Mouse (Mus musculus) kidney, adult 18-20 months (tissue): ENCODE measurements around the gene Syt9.
A peak's percentile ranks its signal among the peaks of the same experiment; 100 is the strongest.

Experiments used
- DNase-seq: peaks from one replicate; pipeline ENCODE4 v3.0.0; 2021

The Syt9 gene

GRCm38 (mm10) chr7:107370232-107371125 lies at the start of gene Syt9:
Gene Syt9 (plus strand): TSS chr7:107370728.
- peak; percentile 57 for DNase-seq

- no peak for DNase-seq
Observed at GRCm38 (mm10) chr7:107339013-107339412, 31.5 kb upstream of the Syt9 start.

GRCm38 (mm10) chr7:107339560-107340057 lies 30.9 kb upstream of the Syt9 start:
- DNase-seq: no peak

- DNase-seq: no peak
Observed at GRCm38 (mm10) chr7:107340221-107340620, 30.3 kb upstream of the Syt9 start.

- DNase-seq: no peak
Observed at GRCm38 (mm10) chr7:107341519-107342190, 28.9 kb upstream of the Syt9 start.

GRCm38 (mm10) chr7:107349201-107349600 lies 21.3 kb upstream of the Syt9 start:
- DNase-seq: no peak

GRCm38 (mm10) chr7:107362153-107362552 lies 8.4 kb upstream of the Syt9 start:
- DNase-seq: no peak

GRCm38 (mm10) chr7:107362634-107363033 lies 7.9 kb upstream of the Syt9 start:
- DNase-seq: no peak

GRCm38 (mm10) chr7:107371126-107371920 lies 795 bp downstream of the Syt9 start:
- no peak for DNase-seq

GRCm38 (mm10) chr7:107380562-107380961 lies 10.0 kb downstream of the Syt9 start:
- no peak for DNase-seq

GRCm38 (mm10) chr7:107389604-107390003 lies 19.1 kb downstream of the Syt9 start:
- no peak for DNase-seq

- no peak for DNase-seq
Observed at GRCm38 (mm10) chr7:107392749-107393148, 22.2 kb downstream of the Syt9 start.

GRCm38 (mm10) chr7:107400061-107400799 lies 29.7 kb downstream of the Syt9 start:
- DNase-seq: no peak

GRCm38 (mm10) chr7:107403261-107403660 lies 32.7 kb downstream of the Syt9 start:
- DNase-seq: no peak

- no peak for DNase-seq
Observed at GRCm38 (mm10) chr7:107414928-107415327, 44.4 kb downstream of the Syt9 start.

GRCm38 (mm10) chr7:107417043-107417850 lies 46.7 kb downstream of the Syt9 start:
- no peak for DNase-seq

- DNase-seq: no peak
Observed at GRCm38 (mm10) chr7:107437381-107437780, 66.9 kb downstream of the Syt9 start.

- no peak for DNase-seq
Observed at GRCm38 (mm10) chr7:107444579-107444978, 74.1 kb downstream of the Syt9 start.

- DNase-seq: no peak
Observed at GRCm38 (mm10) chr7:107454660-107455059, 84.1 kb downstream of the Syt9 start.

- DNase-seq: no peak
Observed at GRCm38 (mm10) chr7:107455118-107455521, 84.6 kb downstream of the Syt9 start.

GRCm38 (mm10) chr7:107461167-107461566 lies 90.6 kb downstream of the Syt9 start:
- DNase-seq: no peak
